Mouse (Mus musculus): Measurements from ENCODE around the gene Opn3. TPM values are rescaled to one million over a fixed set of nuclear protein-coding genes. Genes with fewer than 3 reads are reported as not detected.

The Opn3 gene
- polyA plus RNA-seq, 1 experiment from 2014 or later: 11.3 TPM

- DNase-seq (ENCODE audit: low spot score) (no peak), ATAC-seq (replicated peaks; ENCODE audit: low FRiP score, low TSS enrichment, low read depth) (no peak)
- no peaks in the 10 kb centered on the region for H3K27me3 ChIP-seq (replicated peaks; ENCODE audit: control insufficient read depth, insufficient read depth, low read length)
- no peak overlapping the region for H3K4me3 ChIP-seq (ENCODE audit: low read depth, low read length)
- H3K4me2 ChIP-seq (ENCODE audit: low read length): no peak overlapping the region
- H3K9ac ChIP-seq (ENCODE audit: low read length): no peak overlapping the region
- H3K9me3 ChIP-seq (ENCODE audit: control insufficient read depth, low read length): no peaks in the 10 kb centered on the region
- 90% methylated on average over 6 of the region's 6 CpGs for WGBS
- no peak overlapping the region for H3K27ac ChIP-seq (ENCODE audit: low read depth)
- no peaks in the 10 kb centered on the region for H3K36me3 ChIP-seq (ENCODE audit: control insufficient read depth, insufficient read depth, low read length)
- H3K4me1 ChIP-seq (replicated peaks; ENCODE audit: control insufficient read depth, insufficient read depth, low read length): peaks cover 6% of the 10 kb centered on the region
These were observed 63.3 kb downstream of the Opn3 start for GRCm38 (mm10) chr1:175629248-175629647.

- ATAC-seq (replicated peaks; ENCODE audit: low FRiP score, low TSS enrichment, low read depth) (peak; percentile 28; the same call in 1 of the 2 replicates), DNase-seq (ENCODE audit: low spot score) (no peak)
- H3K4me2 ChIP-seq (ENCODE audit: low read length): peak overlapping the region; percentile 67
- whole genome bisulfite sequencing: 85% methylated on average over 1 of the region's 1 CpGs
- H3K4me1 ChIP-seq (replicated peaks; ENCODE audit: control insufficient read depth, insufficient read depth, low read length): peaks cover 12% of the 10 kb centered on the region
- H3K36me3 ChIP-seq (ENCODE audit: control insufficient read depth, insufficient read depth, low read length): no peaks in the 10 kb centered on the region
- H3K9me3 ChIP-seq (ENCODE audit: control insufficient read depth, low read length): no peaks in the 10 kb centered on the region
- no peaks in the 10 kb centered on the region for H3K27me3 ChIP-seq (replicated peaks; ENCODE audit: control insufficient read depth, insufficient read depth, low read length)
- H3K9ac ChIP-seq (ENCODE audit: low read length): peak overlapping the region; percentile 34; the same call in 1 of the 2 replicates
- peak overlapping the region; percentile 80 for H3K27ac ChIP-seq (ENCODE audit: low read depth)
- peak overlapping the region; percentile 86 for H3K4me3 ChIP-seq (ENCODE audit: low read depth, low read length)
These were observed 66.4 kb downstream of the Opn3 start for GRCm38 (mm10) chr1:175625990-175626692.

GRCm38 (mm10) chr1:175625257-175625879 is 67.2 kb downstream of the Opn3 start, which contains the start of gene Fh1:
TSS of gene Fh1 (minus strand) at chr1:175625635.
- H3K27ac ChIP-seq (ENCODE audit: low read depth): peak within 1 kb of the TSS; percentile 87
- no peaks in the 10 kb centered on the region for H3K36me3 ChIP-seq (ENCODE audit: control insufficient read depth, insufficient read depth, low read length)
- H3K4me1 ChIP-seq (replicated peaks; ENCODE audit: control insufficient read depth, insufficient read depth, low read length): peaks cover 12% of the 10 kb centered on the region
- peak within 1 kb of the TSS; percentile 86 for H3K4me3 ChIP-seq (ENCODE audit: low read depth, low read length)
- H3K4me2 ChIP-seq (ENCODE audit: low read length): peak within 1 kb of the TSS; percentile 67
- no peaks in the 10 kb centered on the region for H3K27me3 ChIP-seq (replicated peaks; ENCODE audit: control insufficient read depth, insufficient read depth, low read length)
- peak; percentile 95 for DNase-seq (ENCODE audit: low spot score)
- ATAC-seq (replicated peaks; ENCODE audit: low FRiP score, low TSS enrichment, low read depth): peak; percentile 99
- H3K9me3 ChIP-seq (ENCODE audit: control insufficient read depth, low read length): no peaks in the 10 kb centered on the region
- H3K9ac ChIP-seq (ENCODE audit: low read length): peak within 1 kb of the TSS; percentile 84
- WGBS: under 1% methylated on average over 58 of the region's 58 CpGs

GRCm38 (mm10) chr1:175623656-175624055 is 68.9 kb downstream of the Opn3 start:
- 73% methylated on average over 6 of the region's 6 CpGs for WGBS
- ATAC-seq (replicated peaks; ENCODE audit: low FRiP score, low TSS enrichment, low read depth) (no peak), DNase-seq (ENCODE audit: low spot score) (no peak)
- Histone ChIP-seq H3K27ac (ENCODE audit: low read depth) (no peak overlapping the region), H3K9ac (ENCODE audit: low read length) (no peak overlapping the region), H3K27me3 (replicated peaks; ENCODE audit: control insufficient read depth, insufficient read depth, low read length) (no peaks in the 10 kb centered on the region), H3K9me3 (ENCODE audit: control insufficient read depth, low read length) (no peaks in the 10 kb centered on the region), H3K36me3 (ENCODE audit: control insufficient read depth, insufficient read depth, low read length) (peaks cover 5% of the 10 kb centered on the region), H3K4me2 (ENCODE audit: low read length) (no peak overlapping the region; the same call in 1 of the 2 replicates), H3K4me3 (ENCODE audit: low read depth, low read length) (no peak overlapping the region), H3K4me1 (replicated peaks; ENCODE audit: control insufficient read depth, insufficient read depth, low read length) (peaks cover 12% of the 10 kb centered on the region)

- 92% methylated on average over 13 of the region's 13 CpGs for WGBS
- H3K27me3 ChIP-seq (replicated peaks; ENCODE audit: control insufficient read depth, insufficient read depth, low read length): no peaks in the 10 kb centered on the region
- H3K9ac ChIP-seq (ENCODE audit: low read length): no peak within 1 kb of the TSS
- no peak for ATAC-seq (replicated peaks; ENCODE audit: low FRiP score, low TSS enrichment, low read depth)
- H3K27ac ChIP-seq (ENCODE audit: low read depth): no peak within 1 kb of the TSS
- no peak within 1 kb of the TSS for H3K4me3 ChIP-seq (ENCODE audit: low read depth, low read length)
- H3K4me1 ChIP-seq (replicated peaks; ENCODE audit: control insufficient read depth, insufficient read depth, low read length): peaks cover 12% of the 10 kb centered on the region
- H3K9me3 ChIP-seq (ENCODE audit: control insufficient read depth, low read length): no peaks in the 10 kb centered on the region
- no peak within 1 kb of the TSS for H3K4me2 ChIP-seq (ENCODE audit: low read length)
- H3K36me3 ChIP-seq (ENCODE audit: control insufficient read depth, insufficient read depth, low read length): peaks cover 40% of the 10 kb centered on the region
- no peak for DNase-seq (ENCODE audit: low spot score)
These were observed 72.7 kb downstream of the Opn3 start, which contains the start of gene Kmo for GRCm38 (mm10) chr1:175619814-175620431. TSS of gene Kmo (plus strand) at chr1:175620381.

GRCm38 (mm10) chr1:175614992-175615391 is 77.6 kb downstream of the Opn3 start:
- Histone ChIP-seq H3K4me1 (replicated peaks; ENCODE audit: control insufficient read depth, insufficient read depth, low read length) (no peaks in the 10 kb centered on the region), H3K9ac (ENCODE audit: low read length) (no peak overlapping the region), H3K27ac (ENCODE audit: low read depth) (no peak overlapping the region), H3K4me3 (ENCODE audit: low read depth, low read length) (no peak overlapping the region), H3K36me3 (ENCODE audit: control insufficient read depth, insufficient read depth, low read length) (peaks cover 88% of the 10 kb centered on the region), H3K4me2 (ENCODE audit: low read length) (no peak overlapping the region), H3K27me3 (replicated peaks; ENCODE audit: control insufficient read depth, insufficient read depth, low read length) (no peaks in the 10 kb centered on the region), H3K9me3 (ENCODE audit: control insufficient read depth, low read length) (no peaks in the 10 kb centered on the region)
- no peak for DNase-seq (ENCODE audit: low spot score)
- 93% methylated on average over 9 of the region's 9 CpGs for whole genome bisulfite sequencing
- ATAC-seq (replicated peaks; ENCODE audit: low FRiP score, low TSS enrichment, low read depth): no peak

Other genes starting within 250 kb of the Opn3 start
- gene Rgs7, start 200.3 kb downstream of the Opn3 start, polyA plus RNA-seq (2014; fragmentation: Nextera tagmentation; extraction: Ambion mirVana): 2.4 and 2.7 TPM in 2 replicates
- gene Kmo, start 72.4 kb downstream of the Opn3 start, polyA plus RNA-seq (2014; fragmentation: Nextera tagmentation; extraction: Ambion mirVana): 0.26 and 0.46 TPM in 2 replicates
- 151 and 153 TPM in 2 replicates for gene Fh1, start 67.1 kb downstream of the Opn3 start, polyA plus RNA-seq (2014; fragmentation: Nextera tagmentation; extraction: Ambion mirVana)
- gene Chml, start 125 bp upstream of the Opn3 start, polyA plus RNA-seq (2014; fragmentation: Nextera tagmentation; extraction: Ambion mirVana): 4.1 and 4.2 TPM in 2 replicates
- gene Wdr64, start 5.8 kb upstream of the Opn3 start, polyA plus RNA-seq (2014; fragmentation: Nextera tagmentation; extraction: Ambion mirVana): not detected in 2 replicates
- 79.7 and 84.9 TPM in 2 replicates for gene Exo1, start 187.8 kb upstream of the Opn3 start, polyA plus RNA-seq (2014; fragmentation: Nextera tagmentation; extraction: Ambion mirVana)
- gene Gm38100, start 227.6 kb upstream of the Opn3 start, polyA plus RNA-seq (2014; fragmentation: Nextera tagmentation; extraction: Ambion mirVana): 0.14 TPM in 1 of 2 replicates, not detected in the other